Mouse (Mus musculus): ENCODE data around the gene D930007J09Rik. TPM values are rescaled to one million over a fixed set of nuclear protein-coding genes. Genes with fewer than 3 reads are reported as not detected.
A peak's percentile ranks its signal among the peaks of the same experiment; 100 is the strongest.

The D930007J09Rik gene
- not detected in 2 replicates for polyA plus RNA-seq (2016; fragmentation: Nextera tagmentation; extraction: Ambion mirVana)

DNA sequence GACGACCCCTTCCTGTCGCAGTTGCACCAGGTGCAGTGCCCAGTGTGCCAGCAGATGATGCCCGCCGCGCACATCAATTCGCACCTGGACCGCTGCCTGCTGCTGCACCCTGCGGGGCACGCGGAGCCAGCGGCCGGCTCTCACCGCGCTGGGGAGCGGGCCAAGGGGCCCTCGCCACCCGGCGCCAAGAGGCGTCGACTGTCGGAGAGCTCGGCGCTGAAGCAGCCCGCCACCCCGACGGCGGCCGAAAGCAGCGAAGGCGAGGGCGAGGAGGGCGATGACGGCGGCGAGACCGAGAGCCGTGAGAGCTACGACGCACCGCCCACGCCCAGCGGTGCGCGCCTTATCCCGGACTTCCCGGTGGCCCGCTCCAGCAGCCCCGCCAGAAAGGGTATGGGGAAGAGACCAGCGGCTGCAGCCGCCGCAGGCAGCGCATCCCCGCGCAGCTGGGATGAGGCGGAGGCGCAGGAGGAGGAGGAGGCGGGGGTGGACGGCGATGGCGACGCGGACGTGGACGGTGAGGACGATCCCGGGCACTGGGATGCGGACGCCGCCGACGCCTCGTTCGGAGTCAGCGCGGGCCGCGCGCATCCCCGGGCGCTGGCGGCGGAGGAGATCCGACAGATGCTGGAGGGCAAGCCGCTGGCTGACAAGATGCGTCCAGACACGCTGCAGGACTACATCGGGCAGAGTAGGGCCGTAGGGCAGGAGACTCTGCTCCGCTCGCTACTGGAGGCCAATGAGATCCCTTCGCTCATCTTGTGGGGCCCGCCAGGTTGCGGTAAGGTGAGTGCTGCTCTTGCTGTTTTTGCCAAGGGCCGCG is at the start of gene D930007J09Rik:
D930007J09Rik (minus strand) TSS at position 591 of the 823 bp plus-strand sequence.
- peak within 1 kb of the TSS; percentile 84 for H3K4me2 ChIP-seq (replicated peaks)
- H3K9me3 ChIP-seq = no peaks in the 10 kb centered on the region
- peak within 1 kb of the TSS; percentile 80 for H3K9ac ChIP-seq
- peak within 1 kb of the TSS; percentile 42 for H3K27ac ChIP-seq
- peaks cover 8% of the 10 kb centered on the region for H3K4me1 ChIP-seq
- peak; percentile 67; the same call in 1 of the 2 replicates for ATAC-seq (ENCODE audit: insufficient number of reproducible peaks, insufficient read depth, low FRiP score, low TSS enrichment)
- no peaks in the 10 kb centered on the region for H3K27me3 ChIP-seq
- peak within 1 kb of the TSS; percentile 78 for H3K4me3 ChIP-seq
- peaks cover 11% of the 10 kb centered on the region for H3K36me3 ChIP-seq
- WGBS = under 1% methylated on average over 93 of the region's 95 CpGs

DNA sequence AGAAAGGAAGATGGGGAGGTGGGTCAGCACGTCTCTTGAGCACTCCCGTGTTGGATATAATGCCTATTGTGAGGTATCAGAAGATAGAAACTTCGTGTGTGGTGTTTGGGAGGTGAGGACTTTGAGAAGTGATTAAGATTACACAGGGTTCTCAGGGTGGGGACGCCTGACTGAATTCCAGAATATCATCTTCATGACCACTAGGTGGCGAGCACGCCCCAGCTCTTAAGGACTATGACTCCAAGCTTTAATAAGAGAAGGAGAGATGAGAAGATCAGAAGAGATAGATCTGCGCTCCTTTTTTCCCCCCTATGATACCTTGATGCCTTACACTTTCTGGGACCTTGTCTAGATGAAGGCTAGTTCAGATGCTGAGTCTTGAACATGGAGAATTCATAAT is 49.3 kb upstream of the D930007J09Rik start:
- Histone ChIP-seq H3K9me3 (no peaks in the 10 kb centered on the region), H3K27ac (no peak overlapping the region), H3K4me2 (replicated peaks) (no peak overlapping the region), H3K4me1 (no peaks in the 10 kb centered on the region), H3K27me3 (no peaks in the 10 kb centered on the region), H3K4me3 (no peak overlapping the region), H3K36me3 (no peaks in the 10 kb centered on the region), H3K9ac (no peak overlapping the region)
- 11% methylated on average over 7 of the region's 7 CpGs for WGBS
- ATAC-seq (ENCODE audit: insufficient number of reproducible peaks, insufficient read depth, low FRiP score, low TSS enrichment) = no peak

DNA sequence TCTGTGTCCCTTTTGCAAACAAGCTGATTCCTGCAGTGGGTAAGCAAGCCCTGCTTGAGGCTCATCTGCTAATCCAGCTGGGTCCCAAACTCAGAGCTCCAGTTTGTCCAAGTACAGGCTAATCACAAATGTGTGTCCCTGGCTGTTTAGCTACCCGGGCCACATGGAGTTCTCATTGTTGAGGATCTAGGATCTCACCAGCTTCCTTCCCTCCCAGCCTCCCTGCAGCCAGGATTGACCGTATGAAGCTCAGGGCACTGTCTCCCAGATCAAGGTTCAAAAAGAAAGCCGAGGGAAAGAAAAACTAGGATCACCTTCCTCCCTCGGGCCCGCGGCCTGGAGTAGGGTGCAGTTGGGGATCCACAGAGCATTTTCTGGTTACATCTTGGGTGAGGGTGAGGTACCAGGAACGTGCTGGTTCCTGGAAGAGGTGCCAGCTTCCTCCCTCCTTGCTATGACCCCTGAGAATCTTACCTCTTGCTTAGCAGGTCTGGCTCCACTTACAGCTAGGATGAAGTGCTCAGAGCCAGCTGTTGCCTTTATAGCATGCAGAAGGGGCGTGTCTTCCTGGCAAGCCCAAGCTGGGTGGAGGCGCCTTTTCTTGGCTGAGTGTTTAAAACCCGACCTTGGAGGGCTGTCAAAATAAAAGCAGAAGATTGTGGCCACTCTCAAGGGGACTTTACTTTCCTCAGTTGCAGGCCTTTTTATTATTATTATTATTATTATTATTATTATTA is 48.2 kb upstream of the D930007J09Rik start, which contains the start of gene Serpinb1a:
Serpinb1a (minus strand) TSS at position 518 of the 737 bp plus-strand sequence.
- H3K9me3 ChIP-seq = no peaks in the 10 kb centered on the region
- no peaks in the 10 kb centered on the region for H3K27me3 ChIP-seq
- no peaks in the 10 kb centered on the region for H3K36me3 ChIP-seq
- ATAC-seq (ENCODE audit: insufficient number of reproducible peaks, insufficient read depth, low FRiP score, low TSS enrichment) = no peak
- no peaks in the 10 kb centered on the region for H3K4me1 ChIP-seq
- H3K4me3 ChIP-seq = no peak within 1 kb of the TSS
- no peak within 1 kb of the TSS for H3K27ac ChIP-seq
- WGBS = 58% methylated on average over 10 of the region's 10 CpGs
- no peak within 1 kb of the TSS for H3K4me2 ChIP-seq (replicated peaks)
- H3K9ac ChIP-seq = no peak within 1 kb of the TSS

- no peak for ATAC-seq (ENCODE audit: insufficient number of reproducible peaks, insufficient read depth, low FRiP score, low TSS enrichment)
- Histone ChIP-seq H3K4me1 (no peaks in the 10 kb centered on the region), H3K4me3 (no peak overlapping the region), H3K9ac (no peak overlapping the region), H3K36me3 (no peaks in the 10 kb centered on the region), H3K27ac (no peak overlapping the region), H3K9me3 (no peaks in the 10 kb centered on the region), H3K4me2 (replicated peaks) (no peak overlapping the region), H3K27me3 (no peaks in the 10 kb centered on the region)
- WGBS = 65% methylated on average over 1 of the region's 1 CpGs
Measured at GRCm38 (mm10) chr13:32850156-32850555, 47.5 kb upstream of the D930007J09Rik start.

DNA sequence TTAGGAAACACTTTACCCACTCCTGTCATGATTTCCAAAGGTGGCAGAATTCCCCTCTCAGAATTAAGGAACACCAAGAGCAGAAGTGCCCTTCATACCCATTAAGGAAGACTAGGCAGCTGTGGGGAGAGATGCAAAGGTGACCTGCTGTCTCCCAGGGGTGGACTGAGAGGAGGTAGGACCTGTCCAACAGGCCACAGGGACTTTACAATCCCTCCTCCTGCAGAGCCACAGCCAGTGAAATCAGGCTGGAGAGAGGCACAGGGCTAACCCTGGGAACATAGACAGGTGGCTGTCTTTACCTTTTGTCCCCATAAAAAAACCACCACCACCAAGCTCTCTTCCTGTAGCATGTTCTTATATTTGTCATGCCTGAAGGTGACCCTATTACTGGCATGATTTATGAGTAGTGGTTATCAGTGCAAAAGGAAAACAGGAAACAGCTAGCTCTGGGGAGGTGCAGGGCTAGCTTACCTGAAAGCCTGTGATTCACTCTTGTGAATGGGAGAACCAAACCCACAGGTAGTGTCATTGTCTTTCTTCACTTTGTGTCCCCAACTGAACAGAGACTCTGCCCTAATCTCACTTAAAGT is 47.0 kb upstream of the D930007J09Rik start:
- H3K4me3 ChIP-seq = no peak overlapping the region
- ATAC-seq (ENCODE audit: insufficient number of reproducible peaks, insufficient read depth, low FRiP score, low TSS enrichment) = no peak
- H3K9me3 ChIP-seq = no peaks in the 10 kb centered on the region
- H3K36me3 ChIP-seq = no peaks in the 10 kb centered on the region
- H3K27ac ChIP-seq = no peak overlapping the region
- no peak overlapping the region for H3K9ac ChIP-seq
- no peak overlapping the region for H3K4me2 ChIP-seq (replicated peaks)
- H3K27me3 ChIP-seq = no peaks in the 10 kb centered on the region
- no peaks in the 10 kb centered on the region for H3K4me1 ChIP-seq

- no peaks in the 10 kb centered on the region for H3K27me3 ChIP-seq
- no peak for ATAC-seq (ENCODE audit: insufficient number of reproducible peaks, insufficient read depth, low FRiP score, low TSS enrichment)
- no peak overlapping the region for H3K4me2 ChIP-seq (replicated peaks)
- no peak overlapping the region for H3K27ac ChIP-seq
- no peaks in the 10 kb centered on the region for H3K36me3 ChIP-seq
- H3K9me3 ChIP-seq = no peaks in the 10 kb centered on the region
- 66% methylated on average over 4 of the region's 4 CpGs for WGBS
- H3K4me3 ChIP-seq = no peak overlapping the region
- no peaks in the 10 kb centered on the region for H3K4me1 ChIP-seq
- H3K9ac ChIP-seq = no peak overlapping the region
Measured at GRCm38 (mm10) chr13:32849092-32849491, 46.4 kb upstream of the D930007J09Rik start.

GRCm38 (mm10) chr13:32846221-32846620 is 43.6 kb upstream of the D930007J09Rik start:
- Histone ChIP-seq H3K9me3 (no peaks in the 10 kb centered on the region), H3K36me3 (no peaks in the 10 kb centered on the region), H3K4me3 (no peak overlapping the region), H3K9ac (no peak overlapping the region), H3K27ac (no peak overlapping the region), H3K4me2 (replicated peaks) (no peak overlapping the region), H3K27me3 (no peaks in the 10 kb centered on the region), H3K4me1 (no peaks in the 10 kb centered on the region)
- ATAC-seq (ENCODE audit: insufficient number of reproducible peaks, insufficient read depth, low FRiP score, low TSS enrichment) = no peak

- ATAC-seq (ENCODE audit: insufficient number of reproducible peaks, insufficient read depth, low FRiP score, low TSS enrichment) = no peak
- Histone ChIP-seq H3K27ac (no peak overlapping the region), H3K4me3 (no peak overlapping the region), H3K9ac (no peak overlapping the region), H3K4me1 (no peaks in the 10 kb centered on the region), H3K27me3 (no peaks in the 10 kb centered on the region), H3K9me3 (no peaks in the 10 kb centered on the region), H3K36me3 (no peaks in the 10 kb centered on the region), H3K4me2 (replicated peaks) (no peak overlapping the region)
- 98% methylated on average over 3 of the region's 3 CpGs for WGBS
Measured at GRCm38 (mm10) chr13:32841349-32841748, 38.7 kb upstream of the D930007J09Rik start.

GRCm38 (mm10) chr13:32839314-32839713 is 36.7 kb upstream of the D930007J09Rik start:
- WGBS = 50% methylated on average over 1 of the region's 1 CpGs
- Histone ChIP-seq H3K4me1 (no peaks in the 10 kb centered on the region), H3K27ac (no peak overlapping the region), H3K4me2 (replicated peaks) (no peak overlapping the region), H3K9me3 (no peaks in the 10 kb centered on the region), H3K9ac (no peak overlapping the region), H3K27me3 (no peaks in the 10 kb centered on the region), H3K36me3 (no peaks in the 10 kb centered on the region), H3K4me3 (no peak overlapping the region)
- ATAC-seq (ENCODE audit: insufficient number of reproducible peaks, insufficient read depth, low FRiP score, low TSS enrichment) = no peak

- H3K4me1 ChIP-seq = no peaks in the 10 kb centered on the region
- 91% methylated on average over 5 of the region's 5 CpGs for WGBS
- no peak for ATAC-seq (ENCODE audit: insufficient number of reproducible peaks, insufficient read depth, low FRiP score, low TSS enrichment)
Measured at GRCm38 (mm10) chr13:32834513-32834912, 31.9 kb upstream of the D930007J09Rik start.

DNA sequence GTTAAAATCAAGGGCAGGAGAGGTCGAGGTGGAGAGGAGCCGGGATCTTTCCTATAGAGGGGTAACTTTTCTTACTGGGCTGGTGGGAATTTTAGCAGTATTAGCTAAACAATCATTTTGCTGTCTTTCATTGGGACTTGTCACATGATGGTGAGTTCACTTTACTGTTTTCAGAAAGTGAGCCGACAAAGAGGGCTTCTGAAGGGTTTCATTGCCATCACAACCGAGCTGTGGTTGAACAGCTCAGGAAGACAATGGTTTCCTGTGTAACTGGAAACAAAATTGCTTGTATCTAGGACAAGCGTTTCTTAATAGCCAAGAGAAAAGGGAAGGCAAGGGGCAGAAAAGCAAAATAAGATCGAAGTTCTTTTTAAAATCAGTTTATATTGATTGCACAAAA is 30.6 kb upstream of the D930007J09Rik start:
- Histone ChIP-seq H3K4me2 (replicated peaks) (no peak overlapping the region), H3K4me3 (no peak overlapping the region), H3K9me3 (no peaks in the 10 kb centered on the region), H3K9ac (no peak overlapping the region), H3K36me3 (no peaks in the 10 kb centered on the region), H3K4me1 (no peaks in the 10 kb centered on the region), H3K27me3 (no peaks in the 10 kb centered on the region), H3K27ac (no peak overlapping the region)
- WGBS = 45% methylated on average over 6 of the region's 6 CpGs
- ATAC-seq (ENCODE audit: insufficient number of reproducible peaks, insufficient read depth, low FRiP score, low TSS enrichment) = no peak

More at GRCm38 (mm10) chr13:32834513-32834912, 31.9 kb upstream of the D930007J09Rik start:
- no peak overlapping the region for H3K27ac ChIP-seq
- no peaks in the 10 kb centered on the region for H3K9me3 ChIP-seq
- no peak overlapping the region for H3K9ac ChIP-seq
- H3K4me3 ChIP-seq = no peak overlapping the region
- H3K4me2 ChIP-seq (replicated peaks) = no peak overlapping the region
- no peaks in the 10 kb centered on the region for H3K36me3 ChIP-seq
- no peaks in the 10 kb centered on the region for H3K27me3 ChIP-seq
